Mouse (Mus musculus) ES-E14 (cell line): ENCODE results near the gene Zfp326.

Experiments used
- CHD2 ChIP-seq: IDR thresholded peaks from 2 replicates; pipeline ENCODE4 v1.6.1; 2014; ENCODE audit warnings: mild to moderate bottlenecking, low read depth, low read length, inconsistent platforms
- HCFC1 ChIP-seq: IDR thresholded peaks from 2 replicates; pipeline ENCODE4 v1.6.1; 2012; ENCODE audit warnings: low read length, inconsistent platforms, borderline replicate concordance; ENCODE audit not compliant: insufficient read depth
- MAFK ChIP-seq: IDR thresholded peaks from 2 replicates; pipeline ENCODE4 v1.6.1; 2014; ENCODE audit warnings: mild to moderate bottlenecking, low read depth, low read length, inconsistent platforms; ENCODE audit not compliant: insufficient read depth
- ZC3H11A ChIP-seq: IDR thresholded peaks from 2 replicates; pipeline ENCODE4 v1.6.1; 2012; ENCODE audit warnings: low read depth, mild to moderate bottlenecking, inconsistent platforms, low read length, borderline replicate concordance

DNA sequence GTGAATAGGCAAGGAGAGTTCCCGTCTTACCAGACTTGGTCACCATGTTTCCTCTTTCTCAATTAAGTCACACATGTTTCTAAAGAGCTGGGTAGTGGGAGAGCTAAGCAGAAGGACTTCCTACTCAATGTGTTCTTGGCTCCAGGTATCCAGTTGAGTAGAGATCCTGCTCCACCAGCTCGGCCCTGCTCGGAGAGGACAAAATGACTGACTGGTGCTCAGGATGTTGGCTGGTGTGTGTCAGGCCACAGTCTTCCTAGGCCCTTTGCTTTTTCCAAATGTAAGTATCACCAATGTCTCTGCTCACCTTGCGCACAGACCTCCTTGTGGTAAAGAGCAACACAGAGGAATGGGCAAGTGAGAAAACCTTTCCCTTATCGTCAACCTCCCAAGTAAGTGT, 14.7 kb upstream of the Zfp326 start:
- no peak for TF ChIP-seq HCFC1
- no peak for TF ChIP-seq CHD2
- TF ChIP-seq ZC3H11A, result no peak
- no peak for TF ChIP-seq MAFK
